Mouse (Mus musculus) 3T3-L1 (cell line): ENCODE measurements at regions not wholly inside any gene's neighbourhood (a gene's known extent, or its start where the extent isn't known, plus 50 kb on each side); places are given as distances from the start of the nearest gene placed in this dataset.

Experiments used
- DNase-seq: peaks from one replicate; pipeline ENCODE4 v3.0.0-alpha.2; 2015; ENCODE audit warnings: low read depth, low spot score

DNA sequence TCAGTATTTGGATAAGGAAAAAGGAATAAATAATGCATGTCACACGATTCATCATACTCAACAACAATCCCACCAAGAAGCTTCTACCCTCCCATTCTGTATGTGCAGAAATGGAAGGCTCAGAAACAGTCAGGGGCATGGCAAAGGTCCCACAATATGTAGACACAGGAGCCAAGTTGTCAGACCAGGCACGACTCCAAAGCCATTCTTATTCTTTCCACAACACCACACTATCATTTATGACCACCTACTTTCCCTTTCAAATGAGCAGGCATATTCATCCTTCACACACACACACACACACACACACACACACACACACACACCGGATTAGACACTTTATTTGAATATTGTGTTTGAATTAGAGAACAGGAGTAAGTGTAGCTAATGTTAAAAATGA, 232.0 kb downstream of the Rab28 start:
- DNase-seq = no peak

DNA sequence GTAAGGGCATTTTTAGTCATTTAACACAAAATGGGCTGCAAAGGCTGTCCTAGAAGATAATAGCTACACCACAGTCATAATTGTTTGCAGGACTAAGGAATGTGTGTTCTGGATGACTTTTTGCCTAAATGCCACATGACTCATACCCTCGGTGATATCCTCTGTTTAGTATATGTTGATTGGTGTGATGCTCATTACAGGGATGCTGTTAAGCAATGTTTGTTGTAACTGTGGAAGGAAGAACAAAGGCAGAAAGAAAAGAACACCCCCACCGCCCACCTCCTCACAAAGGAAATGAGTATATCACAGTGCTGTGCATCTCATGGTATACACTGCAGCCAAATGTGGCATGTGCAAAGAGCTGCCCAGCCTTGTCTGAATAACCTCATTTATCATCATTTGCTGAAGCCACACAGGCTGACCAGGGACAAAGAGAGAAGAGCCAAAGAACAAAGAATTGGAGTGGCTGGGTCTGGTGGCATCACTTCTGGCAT, 262.4 kb downstream of the Rab28 start:
- peak; percentile 81 for DNase-seq

DNA sequence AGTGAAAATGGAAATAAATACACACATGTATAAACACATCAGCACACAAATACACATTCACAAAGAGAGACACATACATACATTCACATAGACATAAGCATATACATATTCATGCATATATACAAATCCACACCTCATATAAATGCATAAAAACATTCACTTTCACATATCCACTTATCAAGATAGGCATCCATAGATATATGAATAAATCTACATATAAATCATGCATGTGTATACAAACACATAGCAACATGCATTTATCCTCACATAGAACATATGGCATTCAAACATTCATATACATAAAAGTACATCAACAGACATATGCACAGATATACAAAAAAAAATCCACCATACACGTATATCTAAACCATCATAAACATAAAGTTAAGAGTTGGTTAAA, 266.9 kb downstream of the Rab28 start:
- no peak for DNase-seq

DNA sequence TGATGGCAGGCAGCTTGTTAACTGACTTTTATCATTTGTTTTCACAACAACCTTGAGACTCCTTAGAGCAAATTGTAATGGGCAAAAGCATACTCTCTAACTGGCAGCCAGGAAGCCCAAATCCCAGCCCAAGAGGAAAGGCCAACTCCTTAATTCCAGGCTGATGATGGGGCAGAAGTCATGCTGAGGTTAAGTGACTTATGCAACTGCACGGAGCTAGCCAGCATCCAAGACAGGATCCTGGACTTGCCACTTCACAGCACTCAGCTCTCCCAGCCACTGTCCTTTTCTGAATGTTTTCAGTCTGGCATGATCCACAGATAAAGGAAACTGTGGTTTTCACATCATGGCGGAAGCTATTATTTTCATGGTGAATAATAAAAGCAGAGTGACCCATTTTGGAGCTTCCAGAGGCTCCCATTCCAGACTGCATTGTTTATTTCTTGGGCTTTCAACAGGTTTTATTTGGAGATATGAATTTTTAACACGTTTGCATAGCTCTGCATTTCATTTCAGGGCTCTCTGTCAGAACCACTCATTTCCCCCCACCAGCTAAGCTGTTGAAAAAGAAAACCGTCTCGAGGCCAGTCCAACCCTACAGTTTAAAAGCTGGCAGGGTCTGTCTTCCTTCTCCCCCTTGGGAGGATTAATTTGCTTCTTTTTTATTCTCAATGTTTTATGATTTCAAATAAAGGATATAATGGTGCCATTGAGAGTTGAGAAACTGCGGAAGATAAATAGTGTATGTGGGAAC, 288.7 kb downstream of the Rab28 start:
- DNase-seq = peak; percentile 95

- DNase-seq = no peak
Observed at GRCm38 (mm10) chr5:41409070-41409668, 298.8 kb downstream of the Rab28 start.

DNA sequence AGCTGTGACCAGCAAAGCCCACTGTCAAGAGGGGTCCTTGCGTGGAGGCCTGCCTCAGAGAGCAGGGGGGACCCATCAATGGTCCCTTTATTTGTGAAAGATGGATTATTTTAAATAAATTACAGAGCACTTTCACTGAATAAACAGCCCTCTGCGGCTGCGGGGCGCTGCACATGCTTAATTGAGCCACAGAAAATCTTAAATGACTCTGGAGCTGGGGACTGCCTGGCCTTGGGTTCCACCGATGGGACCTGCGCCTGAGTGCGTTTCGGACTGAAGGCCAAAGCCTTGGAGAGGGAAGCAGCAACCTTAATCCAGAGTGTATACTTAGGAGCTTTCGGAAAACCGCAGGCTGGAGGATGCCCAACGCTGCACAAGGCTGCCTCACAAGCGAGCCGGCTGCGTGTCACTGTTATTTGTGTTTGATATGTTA, 315.1 kb downstream of the Rab28 start:
- DNase-seq = no peak

- no peak for DNase-seq
Observed at GRCm38 (mm10) chr5:41392137-41392554, 315.8 kb downstream of the Rab28 start.

DNA sequence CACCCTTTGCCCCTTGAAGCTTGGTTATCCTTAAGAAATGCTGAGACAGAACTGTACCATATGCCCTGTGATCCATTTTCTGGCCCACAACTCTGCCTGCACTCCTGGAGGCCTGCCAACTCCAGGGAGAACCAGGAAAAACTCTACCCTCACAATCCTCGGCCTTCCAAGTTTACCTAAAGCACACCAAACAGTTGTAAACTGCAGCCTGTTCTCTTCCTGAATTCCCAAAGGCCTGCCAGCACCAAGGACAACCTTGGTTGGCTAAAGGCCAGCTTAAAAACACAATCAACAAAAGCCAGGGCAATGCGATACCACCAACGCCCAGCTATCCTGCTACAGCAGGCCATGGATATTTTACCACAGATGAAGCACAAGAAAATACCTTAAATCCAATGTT, 334.5 kb downstream of the Rab28 start:
- no peak for DNase-seq

DNA sequence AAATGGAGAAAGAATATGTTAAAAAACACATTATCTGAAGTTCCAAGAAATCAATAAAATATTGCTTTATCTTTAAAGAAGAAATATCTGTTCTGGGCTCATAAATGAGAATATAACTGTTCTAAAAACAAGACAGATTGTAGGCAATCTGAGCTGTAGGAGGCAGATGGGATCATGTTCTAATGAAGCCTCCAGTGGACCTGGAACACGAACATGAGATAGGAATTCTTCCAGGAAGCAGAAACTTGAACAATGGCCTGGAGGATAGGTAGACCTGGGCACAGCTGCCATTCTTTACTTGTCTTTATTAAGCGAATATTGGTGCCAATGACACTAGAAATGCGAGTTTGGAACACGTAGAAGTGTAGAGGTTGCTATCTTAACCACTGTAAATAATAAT, 336.5 kb downstream of the Rab28 start:
- DNase-seq = no peak

GRCm38 (mm10) chr5:41370356-41370755, 337.6 kb downstream of the Rab28 start:
- DNase-seq = no peak

DNA sequence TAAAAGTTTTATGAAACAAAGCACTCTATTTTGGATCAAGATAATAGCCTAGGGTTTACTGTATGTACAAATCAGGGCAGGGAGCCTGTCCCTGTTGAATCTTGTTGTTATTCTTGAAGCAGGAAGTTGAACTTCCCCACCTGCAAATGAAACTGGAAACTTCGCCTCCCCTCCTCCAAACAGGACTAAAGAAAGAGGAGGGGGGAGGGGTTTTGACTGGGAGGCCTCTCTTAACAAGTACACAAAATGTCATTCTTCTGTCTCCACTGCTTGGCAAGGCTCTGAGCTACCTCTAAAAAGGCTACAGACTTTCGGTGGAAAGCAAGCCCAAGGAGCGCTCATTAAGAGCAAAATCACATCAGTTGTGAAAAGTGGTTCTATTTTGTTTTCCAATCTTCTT, 338.1 kb downstream of the Rab28 start:
- DNase-seq = no peak

DNA sequence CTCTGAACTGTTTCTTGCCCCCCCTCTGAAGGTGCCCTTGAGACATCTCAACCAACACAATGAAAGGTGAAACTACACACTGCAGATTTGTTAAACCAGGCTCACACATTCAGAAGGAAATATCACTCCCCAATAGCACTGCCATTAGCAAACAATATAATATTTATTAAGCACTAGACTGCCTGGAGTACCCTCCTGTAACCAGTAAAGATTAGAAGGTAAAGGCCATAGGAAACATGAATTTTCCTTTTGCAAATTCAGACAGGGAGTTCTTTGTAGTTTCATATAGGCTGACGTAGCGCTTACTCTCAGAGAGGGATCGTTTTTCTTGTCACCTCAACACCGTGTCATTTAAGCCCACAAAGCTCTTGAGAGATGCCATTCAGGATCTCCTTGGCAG, 342.1 kb downstream of the Rab28 start:
- no peak for DNase-seq

- peak; percentile 44 for DNase-seq
Observed at GRCm38 (mm10) chr5:41348410-41348821, 359.5 kb downstream of the Rab28 start.

GRCm38 (mm10) chr5:41347416-41347815, 360.5 kb downstream of the Rab28 start:
- peak; percentile 79 for DNase-seq

GRCm38 (mm10) chr5:41340581-41340980, 367.4 kb downstream of the Rab28 start:
- peak; percentile 94 for DNase-seq

DNA sequence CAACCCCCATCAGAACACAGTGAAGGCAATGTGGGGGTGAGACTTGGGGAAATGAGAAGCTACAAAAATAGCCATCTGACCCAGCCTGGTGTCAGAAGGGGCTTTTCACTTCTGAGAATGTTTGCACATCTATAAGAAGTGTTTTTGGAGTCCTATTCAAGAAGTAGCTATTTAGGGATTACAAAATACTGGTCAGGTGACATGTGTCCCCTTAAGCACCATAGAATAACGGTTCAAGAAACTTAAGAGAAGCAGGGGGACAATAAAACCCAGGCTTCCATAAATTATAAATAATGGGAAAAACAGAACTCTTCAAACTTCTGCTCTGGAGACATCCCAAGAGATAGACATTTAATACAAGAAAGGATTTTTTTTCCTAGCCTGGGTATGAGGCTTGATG, 411.5 kb downstream of the Rab28 start:
- no peak for DNase-seq

- DNase-seq = peak; percentile 66
Observed at GRCm38 (mm10) chr5:41266731-41267130, 441.2 kb downstream of the Rab28 start.

DNA sequence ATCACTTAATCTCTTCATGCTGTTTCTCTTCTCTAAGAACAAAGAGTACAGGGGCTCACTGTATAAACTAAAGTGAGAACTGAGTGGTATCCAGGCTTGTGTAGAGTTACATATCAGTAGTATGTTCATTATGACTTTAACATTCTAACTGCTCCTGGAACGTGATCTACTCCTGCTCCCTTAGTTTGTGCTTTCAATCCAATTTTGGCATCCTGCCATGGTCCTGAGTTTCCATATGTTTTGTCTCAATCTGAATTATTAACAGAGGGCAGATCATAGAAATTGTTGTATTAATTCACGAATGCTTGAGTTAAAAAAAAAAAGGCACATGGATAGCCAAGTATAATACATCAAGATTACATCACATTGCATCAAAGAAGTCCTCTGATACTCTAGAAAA, 441.6 kb downstream of the Rab28 start:
- DNase-seq = peak; percentile 53

DNA sequence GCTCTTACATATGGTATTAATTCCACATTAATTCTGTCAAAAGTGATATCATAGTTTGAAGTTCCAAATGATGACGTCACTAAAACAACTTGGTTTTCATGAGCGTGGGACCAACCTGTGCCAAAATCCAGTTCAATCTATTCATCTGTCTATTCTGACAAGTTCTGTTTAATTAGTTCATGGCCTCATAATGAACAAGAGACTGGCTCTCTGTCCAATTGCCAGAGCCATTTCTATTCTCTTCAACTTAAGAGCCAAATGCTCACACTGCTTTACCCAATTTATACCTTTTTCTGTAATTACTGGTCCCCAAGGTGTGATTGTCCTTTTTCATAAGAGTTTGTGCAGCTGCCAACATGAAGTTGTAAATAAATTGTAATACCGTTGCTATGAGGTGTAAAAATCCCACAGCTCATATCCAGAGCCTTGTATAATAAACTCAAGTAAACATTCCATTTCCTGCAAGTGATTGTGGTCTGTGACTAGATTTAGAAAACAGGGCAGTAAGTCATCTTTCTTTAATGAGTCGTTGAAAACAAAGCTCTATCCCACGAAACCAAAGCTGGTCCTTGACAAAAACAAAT, 446.2 kb downstream of the Rab28 start:
- no peak for DNase-seq
